Mouse (Mus musculus) heart, postnatal 0 days (tissue): ENCODE measurements around the gene D10Wsu102e.

Source experiments
- CTCF ChIP-seq: IDR thresholded peaks from 2 replicates; pipeline ENCODE4 v1.5.1; 2016; ENCODE audit warnings: antibody characterized with exemption, control low read depth, low read depth
- EP300 ChIP-seq: IDR thresholded peaks from 2 replicates; pipeline ENCODE4 v1.6.1; 2016; ENCODE audit warnings: antibody characterized with exemption, low read depth

DNA sequence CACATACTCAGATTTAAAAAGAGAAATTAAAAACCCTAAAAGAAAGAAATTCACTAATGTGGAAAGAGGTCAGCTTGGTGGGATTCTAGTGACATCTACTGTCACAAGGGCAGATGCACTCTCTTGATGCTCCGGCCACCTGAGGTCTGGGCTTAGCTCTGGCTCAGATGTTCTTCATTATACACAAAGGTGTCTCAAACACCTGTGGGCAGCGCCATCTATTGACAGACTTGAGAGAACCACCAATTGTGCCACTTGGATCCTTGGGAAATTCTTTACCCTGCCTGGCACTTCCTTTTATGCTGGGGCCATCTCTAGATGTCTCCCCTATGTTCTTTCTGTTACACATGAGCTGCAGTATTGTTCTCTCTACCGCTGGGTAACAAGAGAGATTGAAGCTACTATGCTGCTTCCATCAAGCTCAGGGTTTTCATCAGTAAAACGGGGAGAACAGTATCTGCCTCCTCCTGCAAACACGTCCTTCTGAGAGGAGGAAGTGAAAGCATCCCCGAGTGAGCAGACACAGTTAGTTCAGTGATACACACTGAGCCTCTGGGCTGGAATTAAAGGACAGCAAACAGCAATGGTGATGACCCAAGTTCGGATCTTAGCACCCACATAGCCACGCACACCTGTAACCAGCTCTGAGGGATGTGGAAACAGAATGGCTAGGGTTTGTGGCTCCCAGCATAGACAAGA is 149.1 kb downstream of the D10Wsu102e start:
- TF ChIP-seq CTCF (no peak; the same call in 1 of the 2 replicates), EP300 (no peak)
